Mouse (Mus musculus) limb, embryonic 14.5 days (tissue): Measurements from ENCODE around the gene Olfr1330. TPM values are rescaled to one million over a fixed set of nuclear protein-coding genes. Genes with fewer than 3 reads are reported as not detected.
"Not testable (repeated sequence)": the region's sequence is repeated elsewhere in the genome, so short reads cannot be mapped to it uniquely, and the experiment has no call there.

Experiments used
- ATAC-seq: fragments of 200-750 bp; cut with Nextera tagmentation; 2 replicates; pipeline ENCODE4 v1.8.0; 2017; ENCODE audit warnings: low read depth, moderate number of reproducible peaks, moderate TSS enrichment; ENCODE audit not compliant: low FRiP score
- DNase-seq: peaks from one replicate; pipeline ENCODE4 v3.0.0-alpha.2; 2015; ENCODE audit warnings: low spot score
- H3K27ac ChIP-seq: fragments of 300-500 bp; sonication (generic); replicated peaks from 2 replicates; pipeline ENCODE4 v1.5.1; 2014; ENCODE audit warnings: low read depth, mild to moderate bottlenecking, low read length, moderate library complexity, mixed read lengths
- H3K27me3 ChIP-seq: fragments of 300-500 bp; sonication (generic); 2 replicates; pipeline ENCODE4 v1.6.1; 2014; ENCODE audit warnings: low read length, mixed read lengths; ENCODE audit not compliant: control insufficient read depth, insufficient read depth
- H3K36me3 ChIP-seq: fragments of 300-500 bp; sonication (generic); 2 replicates; pipeline ENCODE4 v1.6.1; 2014; ENCODE audit warnings: mild to moderate bottlenecking, low read length, moderate library complexity, mixed read lengths; ENCODE audit not compliant: control insufficient read depth, insufficient read depth
- H3K4me1 ChIP-seq: fragments of 300-500 bp; sonication (generic); 2 replicates; pipeline ENCODE4 v1.6.1; 2014; ENCODE audit warnings: antibody characterized with exemption, low read length, mixed read lengths; ENCODE audit not compliant: control insufficient read depth, insufficient read depth
- H3K4me2 ChIP-seq: fragments of 300-500 bp; sonication (generic); replicated peaks from 2 replicates; pipeline ENCODE4 v1.6.1; 2014; ENCODE audit warnings: low read depth, mild to moderate bottlenecking, low read length, moderate library complexity; ENCODE audit not compliant: severe bottlenecking
- H3K4me3 ChIP-seq: fragments of 300-500 bp; sonication (generic); replicated peaks from 2 replicates; pipeline ENCODE4 v1.5.1; 2014; ENCODE audit warnings: low read length
- H3K9ac ChIP-seq: fragments of 300-500 bp; sonication (generic); 2 replicates; pipeline ENCODE4 v1.6.1; 2014; ENCODE audit warnings: mild to moderate bottlenecking, low read depth, low read length, moderate library complexity; ENCODE audit not compliant: severe bottlenecking
- H3K9me3 ChIP-seq: fragments of 300-500 bp; sonication (generic); 2 replicates; pipeline ENCODE4 v1.6.1; 2016; ENCODE audit warnings: low read length; ENCODE audit not compliant: control insufficient read depth
- POLR2A ChIP-seq: fragments of 200-500 bp; IDR thresholded peaks from 2 replicates; pipeline ENCODE4 v1.8.0; 2012; ENCODE audit warnings: inconsistent platforms, mild to moderate bottlenecking, moderate library complexity, borderline replicate concordance; ENCODE audit not compliant: insufficient read depth, insufficient read length; ENCODE audit errors: extremely low read depth
- WGBS: fragments of 180-500 bp; shearing (Covaris S2); extraction: QIAGEN DNeasy Blood & Tissue Kit; methylation state at CpG from one replicate; pipeline ENCODE4 v1.1.7; 2014; 5-methylcytosine and 5-hydroxymethylcytosine counted together
- polyA plus RNA-seq, 2 experiments: library from polyadenylated mRNA; depleted of rRNA in 1 of 2; stranded (reverse) in 1 of 2; unstranded in 1 of 2; fragments of >200 nt; fragmentation: Nextera tagmentation in 1 of 2; extraction: Ambion mirVana in 1 of 2; gene quantifications; 2 replicates each; pipeline versions ENCODE4 v1.2.1 to v1.2.3; 2012 to 2014

The Olfr1330 gene
- not detected in 2 replicates for polyA plus RNA-seq (2012; rRNA removed)
- 0.07 TPM in 1 of 2 replicates, not detected in the other for polyA plus RNA-seq (2014; fragmentation: Nextera tagmentation; extraction: Ambion mirVana)

DNA sequence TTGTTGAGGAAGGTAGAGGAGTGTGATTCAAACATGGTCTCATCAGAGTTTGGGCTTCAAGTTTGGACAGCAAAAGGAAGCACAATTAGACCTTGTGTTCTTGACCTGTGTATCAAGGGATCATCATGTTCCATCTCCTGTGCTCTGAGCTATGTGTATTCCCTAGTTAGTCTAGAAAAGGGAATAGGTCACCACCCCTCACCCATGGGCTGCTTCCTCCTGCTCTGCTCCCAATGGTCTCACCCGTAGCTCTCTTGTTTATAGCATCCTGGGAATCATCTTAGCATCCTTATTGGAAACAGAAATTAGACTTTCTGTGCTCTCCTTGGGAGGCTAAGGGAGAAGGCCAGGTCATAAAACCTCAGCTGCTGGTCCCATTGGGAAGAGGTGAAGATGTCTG is at the start of gene Olfr1330:
TSS of gene Olfr1330 (plus strand) at position 301 of the 400 bp plus-strand sequence.
- Histone ChIP-seq H3K36me3 (no peaks in the 10 kb centered on the region), H3K9me3 (no peaks in the 10 kb centered on the region), H3K4me1 (no peaks in the 10 kb centered on the region), H3K27me3 (no peaks in the 10 kb centered on the region), H3K4me3 (no peak within 1 kb of the TSS), H3K9ac (no peak within 1 kb of the TSS), H3K27ac (no peak within 1 kb of the TSS), H3K4me2 (no peak within 1 kb of the TSS)
- no peak for DNase-seq
- no peak for TF ChIP-seq POLR2A
- ATAC-seq = no peak
- WGBS = 79% methylated on average over 1 of the region's 1 CpGs

DNA sequence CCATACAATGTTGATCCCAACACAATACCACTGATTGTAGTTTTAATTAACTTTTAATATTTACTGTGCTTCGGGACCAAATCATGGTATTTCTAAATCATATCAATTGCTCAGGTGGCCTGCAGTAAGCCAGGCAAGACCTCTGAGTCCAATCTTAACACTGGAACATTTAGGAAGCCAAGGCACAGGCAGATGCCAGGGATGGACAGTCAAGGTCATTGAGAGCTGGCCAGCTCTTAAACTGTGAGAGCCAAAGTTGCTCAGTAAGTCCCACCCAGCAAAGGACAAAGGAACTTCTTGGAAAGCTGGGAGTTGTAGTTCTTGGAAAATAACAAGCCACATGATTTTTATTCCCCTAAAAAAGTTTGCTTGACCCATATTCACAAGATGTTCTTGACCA is 26.6 kb upstream of the Olfr1330 start:
- H3K36me3 ChIP-seq = no peaks in the 10 kb centered on the region
- no peaks in the 10 kb centered on the region for H3K4me1 ChIP-seq
- WGBS = 86% methylated on average over 1 of the region's 1 CpGs
- DNase-seq (no peak), ATAC-seq (no peak)
- no peak overlapping the region for H3K9ac ChIP-seq
- H3K9me3 ChIP-seq = no peaks in the 10 kb centered on the region
- no peaks in the 10 kb centered on the region for H3K27me3 ChIP-seq
- no peak overlapping the region for H3K27ac ChIP-seq
- TF ChIP-seq POLR2A = no peak
- no peak overlapping the region for H3K4me2 ChIP-seq
- H3K4me3 ChIP-seq = no peak overlapping the region

DNA sequence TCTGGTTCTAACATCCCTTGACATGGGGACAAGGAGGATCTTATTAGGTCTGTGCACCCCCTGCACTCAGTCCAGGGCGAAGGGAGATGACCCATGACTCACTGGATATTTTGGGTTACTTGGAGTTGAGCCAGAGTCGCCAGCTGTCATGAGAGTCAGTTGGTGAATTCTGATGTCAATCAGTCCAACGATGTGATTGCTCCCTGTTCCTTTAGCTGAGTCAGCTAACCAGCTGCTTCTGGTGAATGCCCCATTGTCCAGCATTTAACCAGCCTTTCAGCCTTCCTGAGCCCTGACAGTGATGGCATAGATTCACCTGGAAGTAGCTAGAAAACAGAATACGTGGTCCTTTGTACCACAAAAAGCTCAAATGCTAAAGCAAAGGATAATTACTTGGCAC is 25.7 kb upstream of the Olfr1330 start:
- H3K36me3 ChIP-seq = no peaks in the 10 kb centered on the region
- H3K9me3 ChIP-seq = no peaks in the 10 kb centered on the region
- ATAC-seq (no peak), DNase-seq (peak; percentile 21)
- no peak overlapping the region for H3K27ac ChIP-seq
- H3K4me2 ChIP-seq = no peak overlapping the region
- no peak for TF ChIP-seq POLR2A
- H3K4me1 ChIP-seq = no peaks in the 10 kb centered on the region
- H3K4me3 ChIP-seq = no peak overlapping the region
- no peak overlapping the region for H3K9ac ChIP-seq
- 72% methylated on average over 4 of the region's 4 CpGs for WGBS
- H3K27me3 ChIP-seq = no peaks in the 10 kb centered on the region

DNA sequence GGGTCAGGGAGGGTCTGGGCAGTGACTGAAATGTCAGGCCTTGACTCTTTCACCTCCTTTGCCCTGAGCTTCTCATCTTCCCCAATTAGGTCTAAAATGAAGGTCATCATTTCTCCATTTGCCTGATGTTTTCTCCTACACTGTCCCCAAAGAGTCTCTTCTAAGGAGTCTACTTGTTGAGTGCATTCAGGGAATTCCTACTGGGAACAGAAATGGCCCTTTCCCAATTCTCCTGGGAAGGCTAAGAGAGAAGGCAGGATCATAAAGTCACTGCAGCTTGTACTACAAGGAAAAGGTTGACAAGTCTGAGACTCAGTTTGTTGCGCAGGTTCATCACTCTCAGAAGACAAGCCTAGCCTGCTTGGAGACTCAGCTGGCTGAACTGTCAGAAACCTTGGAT is 24.0 kb upstream of the Olfr1330 start, which contains the start of gene Olfr1331:
TSS of gene Olfr1331 (plus strand) at position 301 of the 400 bp plus-strand sequence.
- Histone ChIP-seq H3K27ac (no peak within 1 kb of the TSS), H3K4me1 (no peaks in the 10 kb centered on the region), H3K36me3 (no peaks in the 10 kb centered on the region), H3K4me2 (no peak within 1 kb of the TSS), H3K27me3 (no peaks in the 10 kb centered on the region), H3K4me3 (no peak within 1 kb of the TSS), H3K9me3 (no peaks in the 10 kb centered on the region), H3K9ac (no peak within 1 kb of the TSS)
- ATAC-seq = no peak
- WGBS = 100% methylated on average over 1 of the region's 1 CpGs
- TF ChIP-seq POLR2A = no peak
- DNase-seq = no peak

DNA sequence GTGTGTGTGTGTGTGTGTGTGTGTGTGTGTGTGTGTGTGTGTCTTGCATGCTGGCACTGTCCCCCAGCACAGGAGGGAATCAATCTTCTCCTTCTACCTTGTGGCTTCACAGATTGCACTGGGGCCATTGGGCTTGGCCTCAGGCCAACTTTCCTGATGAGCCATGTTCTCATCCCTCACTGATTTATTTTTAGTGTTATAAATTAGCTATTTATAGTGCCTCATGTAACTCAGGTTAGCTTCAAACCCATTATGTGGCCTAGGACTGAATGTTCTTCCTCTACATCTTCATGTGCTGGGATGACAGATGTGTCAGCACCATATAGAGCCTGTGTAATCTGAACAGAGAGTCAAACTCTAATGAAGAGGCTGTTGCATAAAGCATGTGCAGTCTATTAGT is 20.8 kb upstream of the Olfr1330 start:
- ATAC-seq (no peak), DNase-seq (no peak)
- no peak for TF ChIP-seq POLR2A
- Histone ChIP-seq H3K27me3 (no peaks in the 10 kb centered on the region), H3K9me3 (no peaks in the 10 kb centered on the region), H3K4me3 (no peak overlapping the region), H3K9ac (no peak overlapping the region), H3K27ac (no peak overlapping the region), H3K4me2 (no peak overlapping the region), H3K36me3 (no peaks in the 10 kb centered on the region), H3K4me1 (no peaks in the 10 kb centered on the region)

DNA sequence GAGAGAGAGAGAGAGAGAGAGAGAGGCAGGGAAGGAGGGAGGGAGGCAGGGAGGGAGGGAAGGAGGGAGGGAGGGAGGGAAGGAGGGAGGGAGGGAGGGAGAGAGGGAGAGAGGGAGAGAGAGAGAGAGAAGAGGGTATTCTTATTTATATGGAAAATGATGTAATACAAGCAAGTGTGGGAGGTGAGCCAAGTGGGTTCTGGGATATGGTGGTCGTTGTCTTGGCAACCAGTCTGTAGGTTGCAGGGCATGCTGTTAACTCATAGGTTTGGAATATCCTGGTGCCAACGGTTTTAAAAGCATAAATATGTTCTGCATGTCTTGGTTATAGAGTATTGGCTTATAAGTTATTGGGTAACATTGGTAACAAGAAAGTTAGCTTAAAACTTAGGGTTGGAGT is 13.6 kb downstream of the Olfr1330 start:
- ATAC-seq (no peak), DNase-seq (peak; percentile 21)
- no peaks in the 10 kb centered on the region for H3K27me3 ChIP-seq
- TF ChIP-seq POLR2A = no peak
- no peak overlapping the region for H3K27ac ChIP-seq
- H3K36me3 ChIP-seq = no peaks in the 10 kb centered on the region
- H3K9ac ChIP-seq = no peak overlapping the region
- no peak overlapping the region for H3K4me2 ChIP-seq
- WGBS = 63% methylated on average over 2 of the region's 2 CpGs
- H3K9me3 ChIP-seq = no peaks in the 10 kb centered on the region
- no peak overlapping the region for H3K4me3 ChIP-seq
- H3K4me1 ChIP-seq = no peaks in the 10 kb centered on the region

DNA sequence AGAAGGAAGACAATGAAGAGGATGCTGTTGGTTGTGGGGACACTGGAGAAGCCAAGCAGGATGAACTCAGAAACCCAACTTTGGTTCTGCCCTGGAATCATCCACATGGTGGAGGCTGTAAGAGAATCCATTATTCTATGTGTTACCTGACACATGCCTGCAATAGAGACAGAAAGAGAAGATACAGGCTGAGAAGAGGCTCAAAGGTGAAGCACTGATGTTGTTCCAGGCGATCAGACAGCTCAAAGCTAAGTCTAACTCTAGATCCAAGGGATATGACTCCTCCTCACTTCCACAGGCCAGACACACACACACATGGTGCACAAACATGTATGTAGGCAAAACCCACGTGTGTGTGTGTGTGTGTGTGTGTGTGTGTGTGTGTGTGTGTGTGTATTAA is 29.0 kb downstream of the Olfr1330 start, which contains the start of gene Olfr1329:
TSS of gene Olfr1329 (minus strand) at position 101 of the 400 bp plus-strand sequence.
- H3K9me3 ChIP-seq, H3K27ac ChIP-seq, H3K9ac ChIP-seq, H3K4me1 ChIP-seq, H3K4me2 ChIP-seq, ATAC-seq, H3K36me3 ChIP-seq, H3K4me3 ChIP-seq, H3K27me3 ChIP-seq, DNase-seq: not testable (repeated sequence)
- WGBS = 51% methylated on average over 2 of the region's 2 CpGs

DNA sequence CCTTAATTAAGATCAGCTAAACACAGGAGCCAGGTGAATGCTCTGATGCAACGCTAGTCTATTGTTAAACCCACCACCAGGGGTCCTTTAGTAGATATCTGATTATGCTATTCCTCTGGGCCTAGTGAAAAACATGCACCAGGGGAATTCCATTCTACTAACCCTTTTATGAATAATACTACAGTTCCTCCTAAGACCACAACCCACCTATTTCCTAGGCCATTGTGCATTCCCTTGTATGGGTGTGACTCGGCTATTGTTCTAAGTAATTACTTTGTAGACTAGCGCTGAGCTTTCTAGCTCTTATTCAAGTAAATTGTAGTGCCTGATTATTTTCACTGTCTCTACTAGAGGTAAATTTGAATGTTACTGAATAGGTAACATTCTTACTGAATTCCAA is 42.9 kb downstream of the Olfr1330 start:
- not testable (repeated sequence) for H3K4me2 ChIP-seq, H3K9me3 ChIP-seq, H3K27me3 ChIP-seq, H3K27ac ChIP-seq, H3K9ac ChIP-seq, DNase-seq, H3K4me1 ChIP-seq, H3K4me3 ChIP-seq, H3K36me3 ChIP-seq, ATAC-seq
- 85% methylated on average over 3 of the region's 3 CpGs for WGBS
